Mouse (Mus musculus): ENCODE data around the gene Dsp. TPM values are rescaled to one million over a fixed set of nuclear protein-coding genes. Genes with fewer than 3 reads are reported as not detected.

Dsp gene
- total RNA-seq (2014; fragmentation: Nextera tagmentation) (not detected in 2 replicates), total RNA-seq (2017) (not detected in 2 replicates)

DNA sequence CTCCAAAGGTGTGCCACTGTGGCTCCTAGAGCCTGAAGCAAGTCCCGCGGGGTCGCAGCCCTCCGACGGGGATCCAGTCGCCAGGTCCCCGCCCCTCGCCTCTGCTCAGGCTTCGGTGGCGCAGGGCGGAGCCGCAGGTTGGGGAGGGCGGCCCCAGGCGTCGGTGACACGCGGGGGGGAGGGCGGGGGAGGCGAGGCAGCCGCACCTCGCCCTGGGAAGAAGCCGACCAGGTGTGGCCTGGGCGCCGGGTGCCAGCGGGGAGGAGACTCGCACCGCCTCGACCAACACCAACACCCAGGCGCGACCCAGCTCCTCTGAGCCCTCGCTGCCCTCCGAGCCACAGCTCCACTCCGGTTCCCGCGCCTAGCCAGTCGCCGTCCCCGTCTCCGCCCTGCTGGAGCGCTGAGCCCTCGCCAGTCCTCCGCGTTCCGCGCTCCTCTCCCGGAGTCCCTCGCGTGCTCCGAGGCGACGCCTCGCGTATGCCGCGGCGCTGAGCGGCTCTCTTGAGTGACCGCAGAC, at the start of gene Dsp:
Gene Dsp (plus strand): TSS at position 226 of the 520 bp plus-strand sequence.
- peak; percentile 43; the same call in 1 of the 2 replicates for ATAC-seq (replicated peaks; ENCODE audit: low FRiP score, low TSS enrichment, poor library complexity, severe bottlenecking)

GRCm38 (mm10) chr13:38103406-38103805, 47.7 kb upstream of the Dsp start:
- no peak for ATAC-seq (replicated peaks; ENCODE audit: low FRiP score, low TSS enrichment, poor library complexity, severe bottlenecking)

DNA sequence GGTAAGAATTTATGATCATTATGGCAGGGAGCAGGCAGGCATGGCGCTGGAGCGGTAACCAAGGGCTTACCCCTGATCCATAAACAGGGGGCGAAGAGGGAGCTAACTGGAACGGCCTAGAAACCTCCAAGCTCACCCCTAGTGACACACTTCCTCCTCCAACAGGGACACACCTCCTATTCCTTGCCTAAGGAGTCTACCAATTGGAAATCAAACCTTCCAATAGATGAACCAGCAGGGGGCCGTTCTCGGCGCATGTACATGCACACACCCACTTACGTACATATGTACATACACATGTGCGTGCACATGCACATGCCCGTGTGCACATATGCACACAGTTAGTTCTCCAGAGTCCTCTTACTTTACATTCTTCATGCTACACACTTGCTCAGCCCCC, 46.6 kb upstream of the Dsp start:
- ATAC-seq (replicated peaks; ENCODE audit: low FRiP score, low TSS enrichment, poor library complexity, severe bottlenecking) = no peak

GRCm38 (mm10) chr13:38109081-38109480, 42.0 kb upstream of the Dsp start:
- no peak for ATAC-seq (replicated peaks; ENCODE audit: low FRiP score, low TSS enrichment, poor library complexity, severe bottlenecking)

- ATAC-seq (replicated peaks; ENCODE audit: low FRiP score, low TSS enrichment, poor library complexity, severe bottlenecking) = no peak
Observed at GRCm38 (mm10) chr13:38122321-38122720, 28.8 kb upstream of the Dsp start.

DNA sequence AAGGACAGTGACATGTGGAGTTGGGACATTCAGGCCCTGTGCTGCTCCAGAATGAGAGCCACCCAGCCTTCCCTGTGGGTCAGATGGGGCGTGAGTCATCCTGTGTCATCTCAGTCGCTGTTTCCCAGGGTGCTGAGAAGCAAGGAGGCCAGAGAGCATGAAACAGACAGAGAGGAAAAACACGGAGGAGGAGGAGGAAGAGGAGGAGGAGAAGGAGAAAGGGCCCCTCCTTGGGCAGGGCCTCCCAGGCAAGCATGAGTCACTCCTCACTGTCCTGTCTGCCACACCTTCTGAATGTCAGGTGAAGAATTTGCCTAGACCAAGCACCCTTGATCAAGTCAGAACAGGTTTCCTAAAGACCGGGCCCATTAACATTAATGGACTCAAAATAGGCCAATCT, 27.4 kb upstream of the Dsp start:
- ATAC-seq (replicated peaks; ENCODE audit: low FRiP score, low TSS enrichment, poor library complexity, severe bottlenecking) = no peak

DNA sequence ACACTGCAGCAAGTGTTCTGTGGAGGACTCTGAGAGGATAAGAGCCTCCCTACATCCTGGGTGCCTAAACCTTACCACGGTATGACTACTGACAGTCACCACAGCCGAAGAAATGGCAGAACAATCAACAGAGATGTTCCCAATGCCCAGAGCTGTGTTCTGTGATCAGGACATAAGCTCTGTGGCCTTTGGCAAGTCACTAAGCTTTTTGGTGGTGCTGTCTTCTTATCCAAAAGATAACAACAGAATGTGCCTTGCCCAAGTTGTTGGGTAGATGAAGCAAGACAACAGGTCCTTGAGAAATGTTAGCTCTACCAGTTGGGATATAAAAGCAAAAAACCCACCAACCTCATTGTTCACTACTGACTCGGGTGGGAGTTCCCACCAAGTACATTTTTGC, 23.4 kb upstream of the Dsp start:
- ATAC-seq (replicated peaks; ENCODE audit: low FRiP score, low TSS enrichment, poor library complexity, severe bottlenecking) = no peak

DNA sequence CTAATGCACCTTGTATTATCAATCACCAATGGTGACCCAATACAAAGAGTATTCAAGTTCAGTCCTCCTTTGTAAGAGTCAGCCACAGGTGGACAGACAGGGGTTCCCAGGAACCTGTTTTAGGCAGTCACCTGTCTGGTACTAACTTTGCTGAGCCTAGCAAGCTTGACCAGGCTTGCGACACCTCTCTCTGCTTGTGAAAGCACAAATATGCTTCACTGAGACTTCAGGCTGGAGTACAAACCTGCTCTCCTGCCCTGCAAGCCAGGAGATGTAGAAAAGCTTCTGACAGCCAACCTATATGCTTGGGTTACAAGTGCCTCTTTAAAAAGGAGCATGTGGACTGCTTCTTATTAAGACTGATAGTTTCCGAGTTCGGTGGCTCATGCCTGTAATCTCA, 22.8 kb upstream of the Dsp start:
- ATAC-seq (replicated peaks; ENCODE audit: low FRiP score, low TSS enrichment, poor library complexity, severe bottlenecking) = no peak

- ATAC-seq (replicated peaks; ENCODE audit: low FRiP score, low TSS enrichment, poor library complexity, severe bottlenecking) = no peak
Observed at GRCm38 (mm10) chr13:38129492-38129891, 21.6 kb upstream of the Dsp start.

- no peak for ATAC-seq (replicated peaks; ENCODE audit: low FRiP score, low TSS enrichment, poor library complexity, severe bottlenecking)
Observed at GRCm38 (mm10) chr13:38130116-38130515, 21.0 kb upstream of the Dsp start.

DNA sequence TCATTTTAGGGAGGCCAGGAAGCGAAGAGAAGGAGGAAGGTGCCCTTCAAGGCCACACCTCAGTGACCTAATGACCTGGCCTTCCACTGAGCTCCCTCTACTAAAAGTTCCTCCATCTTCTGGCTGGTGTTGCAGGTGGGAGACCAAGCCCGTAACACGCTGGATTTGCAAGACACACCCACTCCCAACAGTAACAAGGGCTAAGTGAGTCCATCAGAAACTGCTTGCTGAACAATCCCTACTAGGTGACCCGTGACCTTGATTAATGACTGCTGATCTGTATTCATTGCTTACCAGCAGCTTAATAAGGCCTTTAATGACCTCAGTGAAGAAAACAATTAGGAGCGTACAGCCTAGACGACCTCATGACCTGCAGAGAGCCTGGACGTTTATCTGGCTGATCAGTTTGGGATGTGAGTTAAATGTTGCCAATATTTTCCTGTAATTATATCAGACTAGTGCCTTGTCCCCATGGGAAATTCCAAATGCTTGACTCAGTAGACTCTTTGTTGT, 18.0 kb upstream of the Dsp start:
- ATAC-seq (replicated peaks; ENCODE audit: low FRiP score, low TSS enrichment, poor library complexity, severe bottlenecking) = no peak

GRCm38 (mm10) chr13:38140521-38140920, 10.6 kb upstream of the Dsp start:
- ATAC-seq (replicated peaks; ENCODE audit: low FRiP score, low TSS enrichment, poor library complexity, severe bottlenecking) = no peak

- ATAC-seq (replicated peaks; ENCODE audit: low FRiP score, low TSS enrichment, poor library complexity, severe bottlenecking) = no peak
Observed at GRCm38 (mm10) chr13:38144962-38145713, 6.0 kb upstream of the Dsp start.

DNA sequence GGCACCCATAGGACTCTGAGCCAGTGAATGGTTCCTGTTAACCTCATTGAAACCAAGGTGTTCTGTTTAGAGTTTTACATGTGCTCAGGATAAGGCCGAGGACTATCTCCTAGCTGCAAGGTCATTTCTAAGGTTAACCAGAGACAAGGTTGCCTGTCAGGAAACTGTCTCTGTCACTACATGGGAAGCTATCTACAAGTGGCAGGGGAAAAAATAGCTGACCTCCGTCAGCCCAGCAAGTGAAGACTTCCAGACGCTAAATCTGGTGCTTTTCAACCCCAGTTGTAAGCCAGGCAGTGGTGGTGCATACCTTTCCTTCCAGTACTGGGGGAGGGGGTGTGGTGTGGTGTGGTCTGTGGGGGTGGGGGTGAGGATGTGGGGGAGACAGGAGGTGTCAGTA, 2.7 kb upstream of the Dsp start:
- no peak for ATAC-seq (replicated peaks; ENCODE audit: low FRiP score, low TSS enrichment, poor library complexity, severe bottlenecking)

DNA sequence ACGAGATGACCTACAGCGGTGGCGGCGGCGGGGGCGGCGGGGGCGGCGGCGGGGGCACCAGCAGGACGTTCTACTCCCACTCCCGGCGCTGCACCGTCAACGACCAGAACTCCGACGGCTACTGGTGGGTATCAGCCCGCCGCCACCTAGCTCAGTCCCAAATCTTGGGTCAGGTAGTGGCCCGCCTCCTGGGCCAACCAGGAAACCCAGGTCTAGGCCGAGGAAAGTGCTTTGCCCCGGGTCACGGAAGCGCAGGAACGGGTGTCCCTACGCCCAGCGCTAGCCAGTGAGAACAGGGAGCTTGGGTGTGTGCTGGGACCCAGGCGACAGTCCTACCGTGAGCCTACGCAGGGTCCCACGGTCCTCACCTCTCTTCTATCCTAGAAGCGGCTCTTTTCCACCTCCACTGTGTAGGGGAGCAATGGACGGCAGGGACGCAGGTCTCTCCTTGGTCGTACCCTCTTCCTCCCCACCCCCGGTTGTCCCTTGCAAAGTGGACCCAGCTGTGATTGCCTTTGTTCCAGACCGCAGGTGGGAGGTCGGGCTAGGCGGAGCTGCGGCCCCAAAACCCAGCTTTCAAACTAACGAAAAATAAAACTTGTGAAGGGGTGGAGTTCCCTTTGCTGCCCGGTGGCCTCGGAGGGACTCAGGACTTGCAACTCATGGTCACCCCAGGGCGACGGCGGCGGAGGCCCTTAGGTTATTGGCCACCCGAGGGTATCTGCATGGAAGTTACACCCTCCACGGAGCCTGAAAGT, 756 bp downstream of the Dsp start:
- 0 out of 2 replicates have a peak, but pooled peaks have one; percentile 34 for ATAC-seq (replicated peaks; ENCODE audit: low FRiP score, low TSS enrichment, poor library complexity, severe bottlenecking)

- 0 out of 2 replicates have a peak, but pooled peaks have one; percentile 19 for ATAC-seq (replicated peaks; ENCODE audit: low FRiP score, low TSS enrichment, poor library complexity, severe bottlenecking)
Observed at GRCm38 (mm10) chr13:38152429-38153035, 1.4 kb downstream of the Dsp start.

- no peak for ATAC-seq (replicated peaks; ENCODE audit: low FRiP score, low TSS enrichment, poor library complexity, severe bottlenecking)
Observed at GRCm38 (mm10) chr13:38155523-38155922, 4.4 kb downstream of the Dsp start.

DNA sequence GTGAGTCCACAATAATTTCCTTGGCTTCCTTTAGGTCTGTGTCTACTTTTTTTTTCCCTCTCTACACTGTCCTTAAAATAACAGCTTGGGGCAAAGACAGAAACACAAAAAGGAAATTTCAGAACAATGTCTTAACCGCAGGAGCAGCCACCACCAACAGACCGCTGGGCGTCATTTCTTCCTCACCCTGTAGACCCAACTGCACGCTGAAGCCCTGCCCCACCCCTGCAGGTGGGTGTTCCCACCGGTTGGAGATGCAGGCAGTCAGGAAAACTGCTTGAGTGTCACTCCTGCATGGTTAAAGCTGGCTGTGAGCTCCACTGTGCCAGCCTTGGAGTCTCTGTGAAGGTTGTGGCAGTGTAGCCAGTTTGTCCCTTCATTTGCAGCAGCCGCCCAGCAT, 6.5 kb downstream of the Dsp start:
- ATAC-seq (replicated peaks; ENCODE audit: low FRiP score, low TSS enrichment, poor library complexity, severe bottlenecking) = 0 out of 2 replicates have a peak, but pooled peaks have one; percentile 10

GRCm38 (mm10) chr13:38162002-38162401, 10.9 kb downstream of the Dsp start:
- no peak for ATAC-seq (replicated peaks; ENCODE audit: low FRiP score, low TSS enrichment, poor library complexity, severe bottlenecking)

DNA sequence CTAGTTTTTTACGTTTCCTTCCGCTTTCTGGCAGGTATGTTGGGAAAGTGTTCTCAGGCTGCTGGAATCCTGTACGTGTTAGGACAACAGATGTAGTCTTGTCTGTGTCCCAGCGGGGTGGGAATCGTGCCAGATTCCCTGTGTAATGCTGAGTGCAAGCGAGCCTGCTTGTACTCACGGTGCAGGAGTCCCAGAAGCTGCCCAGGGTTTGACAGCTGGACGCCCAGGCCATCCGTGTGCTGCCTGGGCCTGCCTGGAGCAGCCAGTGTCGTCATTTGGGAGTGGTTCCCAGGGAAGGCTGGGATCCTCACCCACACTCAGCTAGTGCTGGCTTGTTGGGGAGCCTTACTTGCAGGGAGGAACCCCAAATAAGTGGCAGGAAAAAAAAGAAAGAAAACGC, 11.6 kb downstream of the Dsp start:
- ATAC-seq (replicated peaks; ENCODE audit: low FRiP score, low TSS enrichment, poor library complexity, severe bottlenecking) = no peak
